Mouse (Mus musculus) induced T-regulatory cell, adult 2 months (primary cell): ENCODE results near the gene Wnt1.
A peak's percentile ranks its signal among the peaks of the same experiment; 100 is the strongest.

ENCODE experiments used
- DNase-seq: peaks from one replicate; pipeline ENCODE4 v3.0.0-alpha.2; 2012; ENCODE audit warnings: low read depth

Gene Wnt1

GRCm38 (mm10) chr15:98778191-98778770, 11.4 kb upstream of the Wnt1 start:
- DNase-seq: no peak

- DNase-seq: no peak
These were observed 10.9 kb upstream of the Wnt1 start for GRCm38 (mm10) chr15:98778806-98779205.

- DNase-seq: no peak
These were observed 9.6 kb upstream of the Wnt1 start for GRCm38 (mm10) chr15:98780075-98780474.

- no peak for DNase-seq
These were observed 9.1 kb upstream of the Wnt1 start for GRCm38 (mm10) chr15:98780573-98780972.

- no peak for DNase-seq
These were observed 8.5 kb upstream of the Wnt1 start for GRCm38 (mm10) chr15:98781166-98781565.

GRCm38 (mm10) chr15:98785744-98786143, 3.9 kb upstream of the Wnt1 start:
- peak; percentile 66 for DNase-seq

GRCm38 (mm10) chr15:98787930-98788329, 1.7 kb upstream of the Wnt1 start:
- no peak for DNase-seq

GRCm38 (mm10) chr15:98788972-98789660, 541 bp upstream of the Wnt1 start:
- peak; percentile 38 for DNase-seq

- no peak for DNase-seq
These were observed 1.1 kb downstream of the Wnt1 start for GRCm38 (mm10) chr15:98790761-98791160.

GRCm38 (mm10) chr15:98791221-98791620, 1.6 kb downstream of the Wnt1 start:
- DNase-seq: no peak

- DNase-seq: peak; percentile 53
These were observed 2.1 kb downstream of the Wnt1 start for GRCm38 (mm10) chr15:98791771-98792170.

GRCm38 (mm10) chr15:98792233-98793020, 2.8 kb downstream of the Wnt1 start:
- DNase-seq: no peak

GRCm38 (mm10) chr15:98793141-98793698, 3.6 kb downstream of the Wnt1 start:
- DNase-seq: no peak

- no peak for DNase-seq
These were observed 7.3 kb downstream of the Wnt1 start for GRCm38 (mm10) chr15:98796803-98797595.

- no peak for DNase-seq
These were observed 8.3 kb downstream of the Wnt1 start for GRCm38 (mm10) chr15:98797835-98798492.

- no peak for DNase-seq
These were observed 9.2 kb downstream of the Wnt1 start for GRCm38 (mm10) chr15:98798903-98799302.

GRCm38 (mm10) chr15:98799396-98799795, 9.7 kb downstream of the Wnt1 start:
- peak; percentile 88 for DNase-seq

- no peak for DNase-seq
These were observed 13.3 kb downstream of the Wnt1 start for GRCm38 (mm10) chr15:98802926-98803325.

- peak; percentile 84 for DNase-seq
These were observed 14.4 kb downstream of the Wnt1 start for GRCm38 (mm10) chr15:98804054-98804453.

- DNase-seq: peak; percentile 67
These were observed 15.8 kb downstream of the Wnt1 start for GRCm38 (mm10) chr15:98805324-98806040.
